Mouse (Mus musculus): ENCODE measurements around the gene Als2cr12.

DNA sequence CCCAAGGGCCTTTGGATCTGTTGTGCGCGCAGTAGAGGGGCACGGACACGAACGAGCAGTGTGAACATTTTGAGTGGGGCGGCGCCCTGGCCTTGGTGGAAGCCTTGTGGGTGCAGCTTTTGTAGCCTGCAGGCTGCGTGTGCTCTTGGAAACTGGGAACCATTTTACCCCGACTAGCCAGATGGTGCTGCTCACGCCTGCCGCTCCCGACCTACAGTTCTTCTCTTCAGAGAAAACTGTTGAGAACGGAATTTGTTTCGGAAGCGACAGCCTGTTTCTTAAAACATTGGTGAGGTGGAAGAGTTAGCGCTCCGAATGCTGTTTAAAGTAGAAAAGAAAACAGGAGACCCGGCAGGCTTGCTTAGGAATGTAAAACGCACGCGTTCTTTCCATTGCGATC lies 41.2 kb upstream of the Als2cr12 start:
- TF ChIP-seq CTCF (conservative IDR thresholded peaks at IDR 0.05; ENCODE audit: low read length) (no peak), NANOG (IDR thresholded peaks at IDR 0.05; ENCODE audit: borderline replicate concordance, low read length) (no peak)
